Mouse (Mus musculus): Measurements from ENCODE around the gene Mrpl12. TPM values are rescaled to one million over a fixed set of nuclear protein-coding genes. Genes with fewer than 3 reads are reported as not detected.

Mrpl12 gene
- 51.1 and 58.0 TPM in 2 replicates for polyA plus RNA-seq (2011; ENCODE audit: insufficient read length, low read depth, missing spikeins)

GRCm38 (mm10) chr11:120484265-120484981 is at the start of gene Mrpl12:
Gene Mrpl12 (plus strand): TSS chr11:120484613.
- Histone ChIP-seq H3K4me3 (ENCODE audit: insufficient read depth, low read length) (peak within 1 kb of the TSS; percentile 81), H3K27ac (ENCODE audit: insufficient read depth, low read length) (peak within 1 kb of the TSS; percentile 18; the same call in 1 of the 2 replicates), H3K4me1 (ENCODE audit: control insufficient read depth, insufficient read depth, low read length) (no peaks in the 10 kb centered on the region; the same call in 1 of the 2 replicates)
- TF ChIP-seq POLR2A (IDR thresholded peaks at IDR 0.05; ENCODE audit: low read depth, low read length), result peak; percentile 80
- no peak for TF ChIP-seq CTCF (IDR thresholded peaks at IDR 0.05; ENCODE audit: borderline replicate concordance, insufficient read depth, low read length)

GRCm38 (mm10) chr11:120437152-120437856 is 47.1 kb upstream of the Mrpl12 start, which contains the start of gene Nploc4:
Gene Nploc4 (minus strand): TSS chr11:120437708.
- H3K4me3 ChIP-seq (ENCODE audit: insufficient read depth, low read length), result peak within 1 kb of the TSS; percentile 84
- no peak for TF ChIP-seq CTCF (IDR thresholded peaks at IDR 0.05; ENCODE audit: borderline replicate concordance, insufficient read depth, low read length)
- peak; percentile 77 for TF ChIP-seq POLR2A (IDR thresholded peaks at IDR 0.05; ENCODE audit: low read depth, low read length)
- no peaks in the 10 kb centered on the region; the same call in 1 of the 2 replicates for H3K4me1 ChIP-seq (ENCODE audit: control insufficient read depth, insufficient read depth, low read length)
- H3K27ac ChIP-seq (ENCODE audit: insufficient read depth, low read length), result peak within 1 kb of the TSS; percentile 56

- H3K4me3 ChIP-seq (ENCODE audit: insufficient read depth, low read length), result peak overlapping the region; percentile 59
- H3K27ac ChIP-seq (ENCODE audit: insufficient read depth, low read length), result no peak overlapping the region
- no peaks in the 10 kb centered on the region; the same call in 1 of the 2 replicates for H3K4me1 ChIP-seq (ENCODE audit: control insufficient read depth, insufficient read depth, low read length)
- TF ChIP-seq CTCF (IDR thresholded peaks at IDR 0.05; ENCODE audit: borderline replicate concordance, insufficient read depth, low read length) (no peak), POLR2A (IDR thresholded peaks at IDR 0.05; ENCODE audit: low read depth, low read length) (no peak)
Observed at GRCm38 (mm10) chr11:120437857-120438385, 46.5 kb upstream of the Mrpl12 start.

DNA sequence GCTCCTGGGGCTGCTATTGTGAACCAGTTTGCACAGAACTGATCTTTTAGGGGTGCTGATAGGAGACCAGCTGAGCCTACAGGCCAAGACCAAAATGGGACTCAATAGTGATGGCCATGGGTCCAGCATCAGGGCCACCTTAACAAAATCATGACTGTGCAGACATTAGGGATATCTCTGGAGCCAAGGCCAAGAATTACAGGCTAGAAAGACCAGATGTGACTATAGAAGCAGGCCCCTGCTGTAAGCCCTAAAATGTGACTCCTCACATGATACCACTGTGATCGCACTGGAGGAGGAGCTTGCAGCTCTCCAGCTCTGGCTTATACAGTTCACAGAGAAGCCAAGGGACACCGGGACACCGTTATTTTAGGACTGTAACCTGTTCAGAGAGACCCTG is 42.1 kb upstream of the Mrpl12 start, which contains the start of gene Tspan10:
TSS of gene Tspan10 (plus strand) at position 301 of the 400 bp plus-strand sequence.
- Histone ChIP-seq H3K27ac (ENCODE audit: insufficient read depth, low read length) (no peak within 1 kb of the TSS), H3K4me1 (ENCODE audit: control insufficient read depth, insufficient read depth, low read length) (no peaks in the 10 kb centered on the region), H3K4me3 (ENCODE audit: insufficient read depth, low read length) (no peak within 1 kb of the TSS)
- no peak for TF ChIP-seq POLR2A (IDR thresholded peaks at IDR 0.05; ENCODE audit: low read depth, low read length)
- no peak for TF ChIP-seq CTCF (IDR thresholded peaks at IDR 0.05; ENCODE audit: borderline replicate concordance, insufficient read depth, low read length)

GRCm38 (mm10) chr11:120442765-120443280 is 41.6 kb upstream of the Mrpl12 start:
- Histone ChIP-seq H3K4me3 (ENCODE audit: insufficient read depth, low read length) (no peak overlapping the region), H3K4me1 (ENCODE audit: control insufficient read depth, insufficient read depth, low read length) (no peaks in the 10 kb centered on the region), H3K27ac (ENCODE audit: insufficient read depth, low read length) (no peak overlapping the region)
- TF ChIP-seq POLR2A (IDR thresholded peaks at IDR 0.05; ENCODE audit: low read depth, low read length), result no peak
- no peak for TF ChIP-seq CTCF (IDR thresholded peaks at IDR 0.05; ENCODE audit: borderline replicate concordance, insufficient read depth, low read length)

- no peak for TF ChIP-seq POLR2A (IDR thresholded peaks at IDR 0.05; ENCODE audit: low read depth, low read length)
- no peak for TF ChIP-seq CTCF (IDR thresholded peaks at IDR 0.05; ENCODE audit: borderline replicate concordance, insufficient read depth, low read length)
- H3K4me1 ChIP-seq (ENCODE audit: control insufficient read depth, insufficient read depth, low read length), result no peaks in the 10 kb centered on the region
- H3K27ac ChIP-seq (ENCODE audit: insufficient read depth, low read length), result no peak overlapping the region
- no peak overlapping the region for H3K4me3 ChIP-seq (ENCODE audit: insufficient read depth, low read length)
Observed at GRCm38 (mm10) chr11:120444106-120444505, 40.3 kb upstream of the Mrpl12 start.

DNA sequence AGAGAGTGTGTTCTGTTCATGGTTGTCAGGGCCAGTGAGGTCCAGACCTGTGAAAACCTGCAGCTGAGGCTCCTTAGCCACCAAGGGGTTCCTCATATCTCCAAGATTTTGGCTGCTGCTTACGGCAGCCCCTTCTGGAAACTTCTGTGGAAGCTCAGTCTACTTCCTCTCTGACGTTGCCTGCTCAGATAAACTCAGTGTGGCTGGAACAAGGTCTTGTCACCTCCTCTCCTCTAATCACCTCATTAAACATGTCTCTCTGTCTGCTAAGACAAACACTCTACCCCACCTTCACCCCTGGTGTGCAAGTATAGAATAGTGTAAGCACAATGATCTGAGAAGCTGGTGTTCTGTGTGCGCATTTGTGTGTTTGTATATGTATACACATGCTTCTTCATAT is 38.9 kb upstream of the Mrpl12 start:
- Histone ChIP-seq H3K4me1 (ENCODE audit: control insufficient read depth, insufficient read depth, low read length) (no peaks in the 10 kb centered on the region), H3K4me3 (ENCODE audit: insufficient read depth, low read length) (no peak overlapping the region), H3K27ac (ENCODE audit: insufficient read depth, low read length) (no peak overlapping the region)
- TF ChIP-seq CTCF (IDR thresholded peaks at IDR 0.05; ENCODE audit: borderline replicate concordance, insufficient read depth, low read length), result no peak
- TF ChIP-seq POLR2A (IDR thresholded peaks at IDR 0.05; ENCODE audit: low read depth, low read length), result no peak

DNA sequence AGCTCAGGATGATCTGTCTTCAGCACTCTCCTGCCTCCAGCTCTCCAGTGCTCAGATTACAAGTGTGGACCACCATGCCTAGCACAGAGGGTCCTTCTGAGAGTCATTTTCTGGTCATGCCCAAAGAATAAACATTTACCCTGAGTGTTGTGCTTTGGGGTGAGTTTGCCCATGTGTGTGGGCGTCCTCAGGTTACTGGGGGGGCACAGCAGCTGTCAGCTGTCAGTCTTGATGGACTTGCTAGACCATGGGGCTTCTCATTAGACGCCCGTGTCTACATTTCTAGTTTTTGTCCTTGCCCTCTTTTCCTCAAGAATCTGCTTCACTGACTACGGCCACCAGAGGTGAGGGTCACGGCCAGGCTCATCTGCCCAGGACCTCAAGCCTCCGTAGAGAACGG is 37.2 kb upstream of the Mrpl12 start:
- Histone ChIP-seq H3K27ac (ENCODE audit: insufficient read depth, low read length) (no peak overlapping the region), H3K4me3 (ENCODE audit: insufficient read depth, low read length) (no peak overlapping the region), H3K4me1 (ENCODE audit: control insufficient read depth, insufficient read depth, low read length) (no peaks in the 10 kb centered on the region)
- TF ChIP-seq CTCF (IDR thresholded peaks at IDR 0.05; ENCODE audit: borderline replicate concordance, insufficient read depth, low read length), result no peak
- no peak for TF ChIP-seq POLR2A (IDR thresholded peaks at IDR 0.05; ENCODE audit: low read depth, low read length)

GRCm38 (mm10) chr11:120452246-120452645 is 32.2 kb upstream of the Mrpl12 start:
- no peak overlapping the region for H3K27ac ChIP-seq (ENCODE audit: insufficient read depth, low read length)
- TF ChIP-seq CTCF (IDR thresholded peaks at IDR 0.05; ENCODE audit: borderline replicate concordance, insufficient read depth, low read length) (no peak), POLR2A (IDR thresholded peaks at IDR 0.05; ENCODE audit: low read depth, low read length) (no peak)
- H3K4me3 ChIP-seq (ENCODE audit: insufficient read depth, low read length), result no peak overlapping the region
- H3K4me1 ChIP-seq (ENCODE audit: control insufficient read depth, insufficient read depth, low read length), result no peaks in the 10 kb centered on the region

Data from embryonic fibroblast, embryonic 13.5 days (primary cell).